Comparison of ENCODE assay signal across 11 mouse cellular contexts in the genomic region with DNA sequence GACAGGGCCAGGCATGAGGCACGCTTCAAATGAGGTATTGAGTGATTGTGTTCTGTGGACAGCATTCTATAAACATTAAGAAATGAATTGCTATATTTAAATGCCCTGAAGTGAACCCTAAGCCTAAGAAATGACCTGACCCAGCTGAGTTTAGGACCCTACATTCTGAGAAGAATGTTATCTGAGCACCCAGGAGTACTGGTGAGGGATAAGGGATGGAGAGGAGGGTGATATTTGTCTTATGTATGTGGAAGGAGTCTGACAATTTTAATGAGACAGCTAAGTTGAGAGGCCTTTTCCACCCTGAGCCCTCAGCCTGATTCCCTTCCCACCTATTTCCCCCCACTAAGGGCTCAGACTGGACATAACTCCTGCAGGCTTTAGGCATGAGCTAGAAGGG.
"Had no signal": no experiment of that assay in that cellular context is flagged by ENCODE, and none has a peak within 500 bp of the region (broad histone marks: within the 10 kb centered on the region; RNA-seq: fewer than 3 reads in every experiment).

No protein-coding gene starts in this region.

- ATAC-seq: midbrain, embryonic 13.5 days had no signal

- H3K9me3 ChIP-seq: limb, embryonic 15.5 days; lung, embryonic 15.5 days; midbrain, embryonic 13.5 days; neural tube, embryonic 12.5 days had no signal

- H3K9ac ChIP-seq: limb, embryonic 15.5 days; lung, embryonic 15.5 days; midbrain, embryonic 13.5 days; neural tube, embryonic 12.5 days had no signal

- DNase-seq: lung, postnatal 14 days; right cerebral cortex, postnatal 4 days; spleen, adult 18-20 months; thymus, adult 18-20 months; thymus, postnatal 14 days had no signal

- H3K4me2 ChIP-seq: limb, embryonic 15.5 days; lung, embryonic 15.5 days; midbrain, embryonic 13.5 days; neural tube, embryonic 12.5 days had no signal

- H3K27ac ChIP-seq: left cerebral cortex, adult 2 months; limb, embryonic 15.5 days; lung, embryonic 15.5 days; macrophage; midbrain, embryonic 13.5 days; neural tube, embryonic 12.5 days had no signal

- H3K36me3 ChIP-seq: limb, embryonic 15.5 days; lung, embryonic 15.5 days; midbrain, embryonic 13.5 days; neural tube, embryonic 12.5 days had no signal

- H3K4me1 ChIP-seq: limb, embryonic 15.5 days; lung, embryonic 15.5 days; midbrain, embryonic 13.5 days had no signal

- H3K4me3 ChIP-seq: left cerebral cortex, adult 2 months; limb, embryonic 15.5 days; lung, embryonic 15.5 days; midbrain, embryonic 13.5 days; neural tube, embryonic 12.5 days had no signal

- H3K27me3 ChIP-seq: lung, embryonic 15.5 days; midbrain, embryonic 13.5 days; neural tube, embryonic 12.5 days had no signal
